Mouse (Mus musculus) limb, embryonic 14.5 days (tissue): ENCODE data around the gene Zfp422. TPM values are rescaled to one million over a fixed set of nuclear protein-coding genes. Genes with fewer than 3 reads are reported as not detected.

Experiments used
- ATAC-seq: fragments of 200-750 bp; cut with Nextera tagmentation; 2 replicates; pipeline ENCODE4 v1.8.0; 2017; ENCODE audit warnings: low read depth, moderate number of reproducible peaks, moderate TSS enrichment; ENCODE audit not compliant: low FRiP score
- DNase-seq: peaks from one replicate; pipeline ENCODE4 v3.0.0-alpha.2; 2015; ENCODE audit warnings: low spot score
- H3K27ac ChIP-seq: fragments of 300-500 bp; sonication (generic); replicated peaks from 2 replicates; pipeline ENCODE4 v1.5.1; 2014; ENCODE audit warnings: low read depth, mild to moderate bottlenecking, low read length, moderate library complexity, mixed read lengths
- H3K27me3 ChIP-seq: fragments of 300-500 bp; sonication (generic); 2 replicates; pipeline ENCODE4 v1.6.1; 2014; ENCODE audit warnings: low read length, mixed read lengths; ENCODE audit not compliant: control insufficient read depth, insufficient read depth
- H3K36me3 ChIP-seq: fragments of 300-500 bp; sonication (generic); 2 replicates; pipeline ENCODE4 v1.6.1; 2014; ENCODE audit warnings: mild to moderate bottlenecking, low read length, moderate library complexity, mixed read lengths; ENCODE audit not compliant: control insufficient read depth, insufficient read depth
- H3K4me1 ChIP-seq: fragments of 300-500 bp; sonication (generic); 2 replicates; pipeline ENCODE4 v1.6.1; 2014; ENCODE audit warnings: antibody characterized with exemption, low read length, mixed read lengths; ENCODE audit not compliant: control insufficient read depth, insufficient read depth
- H3K4me2 ChIP-seq: fragments of 300-500 bp; sonication (generic); replicated peaks from 2 replicates; pipeline ENCODE4 v1.6.1; 2014; ENCODE audit warnings: low read depth, mild to moderate bottlenecking, low read length, moderate library complexity; ENCODE audit not compliant: severe bottlenecking
- H3K4me3 ChIP-seq: fragments of 300-500 bp; sonication (generic); replicated peaks from 2 replicates; pipeline ENCODE4 v1.5.1; 2014; ENCODE audit warnings: low read length
- H3K9ac ChIP-seq: fragments of 300-500 bp; sonication (generic); 2 replicates; pipeline ENCODE4 v1.6.1; 2014; ENCODE audit warnings: mild to moderate bottlenecking, low read depth, low read length, moderate library complexity; ENCODE audit not compliant: severe bottlenecking
- H3K9me3 ChIP-seq: fragments of 300-500 bp; sonication (generic); 2 replicates; pipeline ENCODE4 v1.6.1; 2016; ENCODE audit warnings: low read length; ENCODE audit not compliant: control insufficient read depth
- POLR2A ChIP-seq: fragments of 200-500 bp; IDR thresholded peaks from 2 replicates; pipeline ENCODE4 v1.8.0; 2012; ENCODE audit warnings: inconsistent platforms, mild to moderate bottlenecking, moderate library complexity, borderline replicate concordance; ENCODE audit not compliant: insufficient read depth, insufficient read length; ENCODE audit errors: extremely low read depth
- WGBS: fragments of 180-500 bp; shearing (Covaris S2); extraction: QIAGEN DNeasy Blood & Tissue Kit; methylation state at CpG from one replicate; pipeline ENCODE4 v1.1.7; 2014; 5-methylcytosine and 5-hydroxymethylcytosine counted together
- polyA plus RNA-seq, 2 experiments: library from polyadenylated mRNA; depleted of rRNA in 1 of 2; stranded (reverse) in 1 of 2; unstranded in 1 of 2; fragments of >200 nt; fragmentation: Nextera tagmentation in 1 of 2; extraction: Ambion mirVana in 1 of 2; gene quantifications; 2 replicates each; pipeline versions ENCODE4 v1.2.1 to v1.2.3; 2012 to 2014

Zfp422 gene
- polyA plus RNA-seq, 2 experiments: 109 to 166 TPM

DNA sequence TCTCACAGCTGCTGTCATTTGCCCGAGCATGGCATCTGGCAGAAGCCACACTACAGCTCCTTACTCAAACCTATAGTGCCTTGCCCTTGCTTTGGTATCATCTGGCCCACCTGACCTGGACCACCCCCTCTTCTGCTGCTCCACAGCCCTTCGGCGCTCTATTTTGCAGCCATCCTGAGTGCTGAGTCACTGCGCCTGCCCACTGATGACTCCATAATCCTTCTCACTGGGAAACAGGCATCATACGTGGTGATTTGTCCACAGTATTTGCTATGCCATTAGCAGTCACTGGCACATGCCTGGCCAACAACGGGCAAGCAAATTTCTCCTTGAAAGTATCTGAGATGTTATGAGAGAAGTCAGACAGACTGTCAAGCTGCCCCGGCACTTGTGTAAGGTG lies 21.0 kb upstream of the Zfp422 start:
- 82% methylated on average over 7 of the region's 7 CpGs for WGBS
- no peak overlapping the region for H3K9ac ChIP-seq
- TF ChIP-seq POLR2A: no peak
- ATAC-seq (no peak), DNase-seq (no peak)
- no peaks in the 10 kb centered on the region for H3K36me3 ChIP-seq
- 0 out of 2 replicates have a peak, but pooled peaks cover 6% of the 10 kb centered on the region for H3K4me1 ChIP-seq
- H3K9me3 ChIP-seq: no peaks in the 10 kb centered on the region
- H3K27ac ChIP-seq: no peak overlapping the region
- H3K4me2 ChIP-seq: no peak overlapping the region
- H3K27me3 ChIP-seq: no peaks in the 10 kb centered on the region
- no peak overlapping the region for H3K4me3 ChIP-seq

DNA sequence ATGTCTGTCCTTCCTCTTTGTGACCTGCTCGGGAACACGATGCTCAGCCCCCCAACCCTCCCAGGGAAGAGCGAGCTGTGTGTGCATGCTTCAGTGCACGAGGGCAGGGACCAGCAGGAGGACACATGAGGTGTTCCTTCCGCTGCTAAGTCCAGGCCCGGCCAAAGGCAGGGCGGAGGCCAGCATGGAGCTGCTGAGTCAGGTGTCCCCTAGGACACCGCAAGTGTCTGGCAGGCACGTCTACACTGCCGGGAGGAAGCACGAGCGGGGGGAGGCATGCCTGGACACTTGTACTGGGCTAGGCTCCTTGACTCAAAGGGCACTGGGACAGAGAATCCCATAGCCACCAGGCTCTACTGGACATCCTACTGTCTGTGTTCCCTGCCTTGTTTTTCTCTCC lies 19.0 kb upstream of the Zfp422 start:
- Histone ChIP-seq H3K4me3 (no peak overlapping the region), H3K4me2 (no peak overlapping the region), H3K9me3 (no peaks in the 10 kb centered on the region), H3K36me3 (no peaks in the 10 kb centered on the region), H3K27me3 (no peaks in the 10 kb centered on the region), H3K4me1 (0 out of 2 replicates have a peak, but pooled peaks cover 6% of the 10 kb centered on the region), H3K9ac (no peak overlapping the region), H3K27ac (no peak overlapping the region)
- ATAC-seq (no peak), DNase-seq (no peak)
- no peak for TF ChIP-seq POLR2A
- 82% methylated on average over 12 of the region's 12 CpGs for WGBS

DNA sequence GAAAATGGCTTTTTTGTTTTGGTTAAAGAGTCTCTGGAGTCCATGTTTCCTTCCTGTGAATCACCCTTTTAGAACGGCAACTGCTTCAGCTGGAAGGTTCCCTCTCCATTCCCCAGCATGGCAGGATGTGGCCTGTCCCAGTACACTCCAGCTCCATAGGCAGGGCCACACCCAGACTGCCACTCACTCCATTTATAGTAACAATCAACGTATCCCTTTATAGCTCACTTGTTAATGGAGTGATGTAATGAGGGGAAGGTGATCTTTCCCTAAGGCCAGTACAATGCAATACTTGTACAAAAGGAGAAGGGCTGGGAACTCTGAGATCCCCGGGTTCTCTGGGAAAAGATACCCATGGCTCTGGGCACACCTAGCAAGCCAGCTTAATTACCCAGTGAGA lies 15.5 kb upstream of the Zfp422 start:
- 53% methylated on average over 3 of the region's 3 CpGs for WGBS
- TF ChIP-seq POLR2A: no peak
- Histone ChIP-seq H3K27me3 (no peaks in the 10 kb centered on the region), H3K9me3 (no peaks in the 10 kb centered on the region), H3K4me3 (no peak overlapping the region), H3K9ac (no peak overlapping the region), H3K4me1 (no peaks in the 10 kb centered on the region), H3K36me3 (no peaks in the 10 kb centered on the region), H3K27ac (no peak overlapping the region), H3K4me2 (no peak overlapping the region)
- no peak for DNase-seq
- no peak for ATAC-seq

DNA sequence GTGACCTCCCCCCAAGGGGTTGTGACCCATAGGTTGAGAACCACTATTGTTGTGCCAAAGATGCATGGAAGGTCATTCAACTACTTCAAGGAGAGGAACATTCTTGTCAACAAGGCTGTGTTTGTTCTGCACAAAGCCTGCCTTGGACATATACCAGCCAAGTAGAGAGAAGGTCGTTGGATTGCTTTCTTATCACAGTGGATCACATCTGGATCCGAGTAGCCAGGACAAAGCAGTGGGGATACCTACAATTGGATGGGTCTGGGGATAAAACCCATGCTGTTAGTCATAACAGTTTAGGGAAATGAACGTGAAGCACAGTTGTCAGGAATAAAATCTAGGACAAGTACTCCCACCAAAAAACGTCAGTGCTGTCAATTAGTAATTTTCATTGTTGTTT lies 15.1 kb upstream of the Zfp422 start:
- ATAC-seq: no peak
- Histone ChIP-seq H3K4me3 (no peak overlapping the region), H3K9ac (no peak overlapping the region), H3K27me3 (no peaks in the 10 kb centered on the region), H3K4me1 (no peaks in the 10 kb centered on the region), H3K36me3 (no peaks in the 10 kb centered on the region), H3K27ac (no peak overlapping the region), H3K9me3 (no peaks in the 10 kb centered on the region), H3K4me2 (no peak overlapping the region)
- no peak for DNase-seq
- 73% methylated on average over 4 of the region's 4 CpGs for WGBS
- TF ChIP-seq POLR2A: no peak

DNA sequence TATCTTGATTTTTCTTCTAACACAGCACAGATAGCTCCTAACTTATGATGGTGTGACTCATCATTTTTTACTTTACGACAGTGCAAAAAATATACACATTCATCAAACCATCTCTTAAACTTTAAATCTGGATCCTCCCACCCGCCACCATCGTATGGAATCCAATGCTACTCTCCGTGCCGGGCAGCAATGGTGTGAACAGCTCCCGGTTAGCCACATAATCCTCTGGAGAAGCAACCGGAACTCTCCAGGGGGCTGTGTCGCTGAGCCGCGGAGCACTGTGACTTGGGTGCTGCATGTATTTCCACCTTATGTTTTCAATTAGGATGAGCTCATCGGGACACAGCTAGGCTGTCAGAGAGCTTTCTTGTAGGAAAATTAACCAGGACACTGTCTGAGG lies 14.1 kb upstream of the Zfp422 start:
- H3K9ac ChIP-seq: no peak overlapping the region
- H3K4me2 ChIP-seq: no peak overlapping the region
- H3K9me3 ChIP-seq: no peaks in the 10 kb centered on the region
- WGBS: 71% methylated on average over 11 of the region's 11 CpGs
- ATAC-seq (no peak), DNase-seq (no peak)
- no peak overlapping the region for H3K4me3 ChIP-seq
- H3K4me1 ChIP-seq: no peaks in the 10 kb centered on the region
- no peak for TF ChIP-seq POLR2A
- H3K27me3 ChIP-seq: no peaks in the 10 kb centered on the region
- no peaks in the 10 kb centered on the region for H3K36me3 ChIP-seq
- H3K27ac ChIP-seq: no peak overlapping the region

DNA sequence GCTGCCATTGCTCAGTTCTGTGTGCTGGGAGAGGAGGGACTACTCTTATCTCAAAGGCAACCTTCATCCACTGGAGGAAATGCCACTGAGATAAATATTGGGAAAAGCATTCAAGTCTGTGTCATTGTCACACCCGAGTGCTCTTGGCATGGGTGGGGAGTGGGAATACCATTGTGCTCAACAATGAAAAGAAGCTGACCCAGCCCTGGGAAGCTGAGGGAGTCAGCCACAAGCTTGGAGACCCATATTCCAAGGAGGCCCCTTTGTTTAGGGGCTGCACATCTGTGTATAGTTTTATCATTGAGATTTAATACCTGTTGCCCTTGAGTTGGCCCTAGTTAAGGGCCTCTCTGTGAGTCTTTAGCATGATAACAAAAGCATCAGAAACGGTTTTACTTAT lies 10.9 kb upstream of the Zfp422 start:
- no peaks in the 10 kb centered on the region for H3K36me3 ChIP-seq
- H3K4me3 ChIP-seq: no peak overlapping the region
- no peak for ATAC-seq
- H3K9ac ChIP-seq: no peak overlapping the region
- no peak overlapping the region for H3K27ac ChIP-seq
- WGBS: 86% methylated on average over 2 of the region's 2 CpGs
- no peaks in the 10 kb centered on the region for H3K9me3 ChIP-seq
- H3K4me2 ChIP-seq: no peak overlapping the region
- H3K27me3 ChIP-seq: no peaks in the 10 kb centered on the region
- H3K4me1 ChIP-seq: no peaks in the 10 kb centered on the region
- no peak for TF ChIP-seq POLR2A
- DNase-seq: no peak
